Mouse (Mus musculus) spleen, postnatal 4 days (tissue): ENCODE measurements around the gene Arfip1.

Source experiments
- DNase-seq, 2 experiments: peaks; one replicate each; pipeline ENCODE4 v3.0.0; 2022; ENCODE audit warnings: low spot score in 2 of 2

Arfip1 gene

DNA sequence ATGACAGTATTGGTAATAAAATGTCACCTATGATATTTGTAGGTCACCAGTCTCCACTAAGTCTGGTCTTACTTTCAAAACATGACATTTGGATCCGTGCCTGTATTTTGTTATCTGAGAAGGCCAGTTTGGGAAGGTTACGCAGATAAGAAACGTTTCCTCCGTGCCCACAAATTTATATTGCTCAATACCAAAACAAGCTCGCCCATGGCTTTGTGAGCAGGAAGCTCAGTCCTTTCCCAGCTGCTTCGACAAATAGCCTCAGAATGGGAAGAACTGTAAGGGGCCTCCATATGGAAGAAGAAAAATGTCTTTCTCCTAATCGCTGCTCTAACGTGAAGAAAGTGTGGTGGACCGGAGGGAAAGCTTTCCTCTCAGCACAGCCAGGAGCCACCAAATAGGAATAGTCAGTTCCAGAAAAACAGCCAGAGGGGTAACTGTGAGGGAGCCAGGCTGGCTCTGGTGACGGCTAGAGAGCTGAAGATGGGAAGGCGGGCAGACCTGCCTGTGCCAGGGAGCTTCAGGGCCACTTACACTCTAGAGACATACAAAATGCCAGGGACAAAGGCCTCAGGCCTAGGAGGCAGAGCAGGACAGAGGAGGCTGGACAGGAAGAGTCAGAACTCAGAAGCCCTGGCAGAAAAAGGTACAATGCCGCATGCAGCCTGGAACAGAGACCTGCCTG, 126.5 kb downstream of the Arfip1 start:
- DNase-seq: peak in 1 of 2 experiments; percentile 77

DNA sequence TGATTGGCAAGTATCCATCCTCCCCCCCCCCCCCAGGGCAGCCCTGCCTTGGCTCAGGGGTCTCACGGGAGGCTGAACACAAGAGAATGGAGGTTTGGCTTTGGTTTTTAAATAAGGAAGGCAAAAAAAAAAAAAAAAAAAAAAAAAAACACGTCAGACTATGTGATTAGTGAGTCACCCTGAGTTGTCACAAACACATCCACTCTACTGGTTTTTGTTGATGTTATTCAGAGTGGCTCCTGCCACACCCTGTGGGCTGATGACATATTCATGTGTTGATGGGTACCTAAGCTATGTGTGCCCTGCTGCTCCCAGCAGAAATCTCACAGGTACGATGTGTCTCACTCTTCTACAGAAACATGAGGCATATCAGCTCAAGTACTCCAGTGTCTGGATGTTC, 131.8 kb downstream of the Arfip1 start:
- DNase-seq: no peak

DNA sequence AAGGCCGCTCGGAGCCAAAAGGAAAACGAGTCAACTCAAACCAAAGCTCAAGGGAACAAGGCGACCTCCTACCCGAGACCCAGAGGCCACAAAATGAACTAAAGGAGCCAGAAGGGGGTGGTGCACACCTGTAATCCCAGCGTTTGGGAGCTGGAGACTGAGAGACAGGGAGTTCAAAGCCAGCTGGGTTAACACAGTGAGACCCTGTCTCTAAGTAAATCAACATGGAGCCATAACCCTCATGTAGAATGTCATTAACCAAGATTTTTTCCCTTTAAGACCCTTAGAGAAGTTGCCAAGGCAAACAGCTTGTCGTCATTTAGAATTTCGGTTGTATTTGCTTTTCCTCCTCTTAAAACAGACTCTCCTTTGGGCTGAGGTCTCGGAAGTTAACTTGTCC, 133.4 kb downstream of the Arfip1 start:
- no peak for DNase-seq

DNA sequence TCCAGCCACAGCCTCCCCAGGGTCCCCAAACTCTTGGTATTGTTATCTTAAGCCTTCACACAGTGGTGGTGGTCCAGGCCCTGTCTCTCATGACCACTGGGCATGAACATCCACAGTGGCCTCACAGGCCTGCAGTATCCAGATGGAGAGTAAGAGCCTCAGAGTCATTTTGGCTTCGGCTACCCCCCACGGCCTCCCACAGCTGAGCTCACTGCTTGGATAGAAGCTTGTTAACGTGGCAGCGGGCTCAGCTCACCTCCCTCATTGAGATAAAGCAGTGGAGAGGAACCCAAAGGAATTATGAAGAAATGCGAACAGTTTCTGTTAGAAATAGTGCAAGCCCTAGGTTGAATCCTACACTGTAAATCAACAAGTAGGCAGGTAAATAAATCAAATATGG, 134.6 kb downstream of the Arfip1 start:
- DNase-seq: no peak
